Mouse (Mus musculus) layer of hippocampus, adult 18-20 months (tissue): ENCODE measurements around the gene Gm20696. TPM values are rescaled to one million over a fixed set of nuclear protein-coding genes. Genes with fewer than 3 reads are reported as not detected.
A peak's percentile ranks its signal among the peaks of the same experiment; 100 is the strongest.

Experiments used
- DNase-seq, 2 experiments: peaks; one replicate each; pipeline ENCODE4 v3.0.0; 2022; ENCODE audit warnings: low spot score in 2 of 2
- total RNA-seq, 2 experiments: library from RNA; stranded (reverse); gene quantifications; 2 replicates each; pipeline ENCODE4 v1.2.3; 2021

Gene Gm20696
- total RNA-seq, 2 experiments from 2014 or later = 5.7 to 7.4 TPM

GRCm38 (mm10) chr6:99573343-99573742 lies 93.3 kb downstream of the Gm20696 start:
- no peak for DNase-seq

GRCm38 (mm10) chr6:99572071-99572470 lies 94.5 kb downstream of the Gm20696 start:
- DNase-seq = peak in 1 of 2 experiments; percentile 25

- no peak for DNase-seq
Measured at GRCm38 (mm10) chr6:99566921-99567320, 99.7 kb downstream of the Gm20696 start.

DNA sequence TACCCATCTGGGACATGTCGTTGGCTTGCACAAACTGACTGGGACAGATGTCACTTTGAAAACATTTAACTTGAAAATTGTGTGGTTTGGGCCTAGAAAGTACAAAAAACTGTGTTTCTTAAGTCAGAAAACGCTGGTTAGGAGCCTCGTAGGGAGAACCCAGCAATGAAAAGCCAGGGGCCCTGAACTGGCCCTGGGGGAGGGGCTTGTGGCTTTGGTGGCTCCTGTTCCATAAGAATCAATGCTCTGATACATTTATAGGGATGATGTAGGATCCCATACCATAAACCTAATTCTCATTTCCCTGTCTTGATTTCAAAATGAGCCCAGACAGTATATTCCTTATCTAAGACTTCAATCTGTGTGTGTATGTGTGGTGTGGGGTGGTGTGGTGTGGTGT lies 101.8 kb downstream of the Gm20696 start:
- DNase-seq = no peak

DNA sequence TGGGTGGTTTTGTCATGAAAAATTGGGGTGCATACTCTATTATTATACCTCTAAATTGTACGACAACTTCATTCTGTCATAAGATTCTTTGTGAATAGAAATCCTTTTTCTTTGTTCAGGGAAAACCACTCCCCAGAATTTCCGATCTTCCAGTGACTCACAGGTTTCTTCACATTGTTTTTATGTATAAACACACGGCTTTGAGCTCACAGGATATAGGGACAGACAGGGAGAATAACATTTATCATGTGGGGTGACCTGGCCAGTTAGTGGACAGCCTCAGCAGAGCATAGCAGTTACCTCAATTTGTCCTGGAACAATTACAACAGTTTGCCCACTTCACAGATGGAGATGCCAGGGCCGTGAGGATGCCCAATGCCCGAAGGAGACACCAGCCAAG lies 109.6 kb downstream of the Gm20696 start:
- DNase-seq = no peak

- no peak for DNase-seq
Measured at GRCm38 (mm10) chr6:99552816-99553215, 113.8 kb downstream of the Gm20696 start.

DNA sequence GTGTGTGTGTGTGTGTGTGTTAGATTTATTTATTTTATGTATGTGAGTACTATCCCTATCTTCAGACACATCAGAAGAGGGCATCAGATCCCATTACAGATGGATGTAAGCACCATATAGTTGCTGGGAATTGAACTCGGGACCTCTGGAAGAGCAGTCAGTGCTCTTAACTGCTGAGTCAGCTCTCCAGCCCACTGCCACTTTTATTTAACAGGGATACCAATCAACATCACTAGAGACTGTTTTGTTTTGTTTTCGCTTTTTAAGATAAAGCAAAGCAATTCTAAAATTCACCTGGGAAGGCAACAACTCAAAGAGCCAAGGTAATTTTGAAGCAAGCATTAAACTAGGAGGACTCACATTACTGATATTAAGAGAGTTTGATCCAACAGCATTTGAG lies 120.2 kb downstream of the Gm20696 start:
- DNase-seq = no peak

DNA sequence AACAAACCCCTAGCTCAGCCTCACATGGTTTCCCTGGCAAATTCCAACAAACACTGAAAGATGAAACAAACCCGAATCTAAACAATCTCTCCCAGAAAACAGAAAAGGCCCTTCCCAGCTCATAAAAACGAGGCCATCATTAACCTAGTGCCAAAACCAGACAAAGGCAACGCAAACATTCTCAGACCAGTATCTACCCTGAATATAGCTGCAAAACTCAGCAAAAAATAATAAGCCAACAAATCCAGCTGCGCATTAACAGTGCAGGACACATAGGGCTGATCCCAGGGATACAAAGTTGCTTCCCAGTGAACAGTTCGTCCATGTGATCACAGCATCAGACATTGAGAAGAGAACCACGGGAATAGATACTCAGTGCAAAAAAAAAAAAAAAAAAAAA lies 121.2 kb downstream of the Gm20696 start:
- no peak for DNase-seq

DNA sequence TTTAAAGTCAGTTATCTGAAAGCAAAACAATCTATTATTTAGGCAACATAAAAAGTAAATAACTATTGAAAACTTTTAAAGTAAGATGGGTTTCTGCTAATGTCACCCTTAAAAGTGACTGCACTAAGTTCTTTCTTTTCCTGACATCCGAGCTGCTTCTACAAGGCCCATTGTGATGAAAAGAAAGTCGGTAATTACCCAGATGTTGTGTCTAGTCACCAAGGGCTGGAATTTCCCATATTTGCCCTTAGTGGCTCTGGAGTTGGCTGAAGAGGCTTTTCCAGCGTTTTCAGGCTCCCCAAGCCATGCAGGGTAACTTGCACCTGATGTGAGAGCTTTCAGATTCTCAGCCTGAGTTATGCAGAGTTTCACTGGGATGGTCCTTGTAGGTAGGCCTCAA lies 125.5 kb downstream of the Gm20696 start:
- DNase-seq = no peak

DNA sequence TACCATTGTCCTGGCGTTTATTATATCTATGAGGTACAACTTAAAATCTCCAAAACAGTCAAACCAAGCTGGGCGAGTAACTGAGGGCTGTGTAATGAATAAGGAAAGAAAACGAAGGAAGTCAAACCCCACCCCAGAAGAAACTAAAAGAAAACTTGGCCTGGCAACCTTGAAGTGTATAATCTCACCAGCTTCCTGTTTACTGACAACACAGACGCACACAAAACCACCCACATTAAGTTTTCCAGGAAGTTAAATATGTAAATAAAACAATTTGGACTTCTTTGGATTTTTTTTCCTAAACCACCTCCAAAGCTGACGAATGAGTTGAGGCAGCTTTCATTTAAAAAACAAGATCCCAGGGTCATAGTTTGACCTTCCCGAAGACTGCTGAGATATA lies 125.9 kb downstream of the Gm20696 start:
- DNase-seq = no peak

- DNase-seq = no peak
Measured at GRCm38 (mm10) chr6:99540146-99540545, 126.5 kb downstream of the Gm20696 start.

GRCm38 (mm10) chr6:99538194-99538941 lies 128.2 kb downstream of the Gm20696 start:
- DNase-seq = no peak

DNA sequence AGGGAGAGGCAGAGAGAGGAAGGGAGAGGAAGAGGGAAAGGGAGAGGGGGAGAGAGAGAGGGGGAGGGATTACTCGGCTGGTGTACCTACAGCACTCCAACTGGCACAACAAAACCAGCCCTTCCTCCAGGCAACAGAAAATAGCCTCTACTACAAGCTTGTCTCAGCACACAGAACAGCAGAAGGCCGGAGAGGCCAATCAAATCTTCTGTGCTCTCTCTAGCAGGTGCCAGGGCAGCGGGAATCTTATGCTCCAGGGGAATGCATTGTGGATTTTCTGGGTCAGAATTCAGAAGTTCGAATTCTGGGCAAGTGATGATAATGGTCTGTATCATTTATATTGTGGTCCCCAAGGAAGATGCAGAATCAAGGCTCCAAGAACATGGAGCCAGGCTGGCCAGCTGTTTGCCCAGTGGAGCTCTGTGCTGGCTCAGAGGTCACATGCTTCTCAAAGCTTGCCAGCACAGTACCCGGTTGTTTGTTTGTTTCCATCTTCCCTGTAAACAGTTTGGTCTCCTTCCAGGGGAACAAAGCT lies 132.3 kb downstream of the Gm20696 start:
- no peak for DNase-seq

GRCm38 (mm10) chr6:99532458-99532857 lies 134.1 kb downstream of the Gm20696 start:
- DNase-seq = no peak

DNA sequence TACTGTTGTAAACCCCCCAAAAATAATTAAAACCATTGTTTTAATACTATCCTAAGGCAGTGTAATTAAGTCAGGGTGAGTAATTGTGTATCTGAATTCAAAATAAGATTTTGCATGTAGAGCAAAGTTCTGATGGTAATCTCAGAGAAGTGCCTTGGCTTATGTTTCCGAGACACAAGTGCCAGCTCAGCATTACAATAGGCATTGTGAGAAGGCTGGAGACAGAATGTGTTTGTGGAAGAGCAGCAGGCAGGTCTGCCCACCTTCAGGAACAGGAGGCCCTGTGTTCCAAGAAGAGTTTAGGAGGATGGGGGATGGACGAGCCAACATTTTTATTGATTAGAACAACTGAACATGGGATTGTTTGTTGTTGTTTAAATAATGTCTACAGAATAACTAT lies 137.6 kb downstream of the Gm20696 start:
- DNase-seq = no peak

DNA sequence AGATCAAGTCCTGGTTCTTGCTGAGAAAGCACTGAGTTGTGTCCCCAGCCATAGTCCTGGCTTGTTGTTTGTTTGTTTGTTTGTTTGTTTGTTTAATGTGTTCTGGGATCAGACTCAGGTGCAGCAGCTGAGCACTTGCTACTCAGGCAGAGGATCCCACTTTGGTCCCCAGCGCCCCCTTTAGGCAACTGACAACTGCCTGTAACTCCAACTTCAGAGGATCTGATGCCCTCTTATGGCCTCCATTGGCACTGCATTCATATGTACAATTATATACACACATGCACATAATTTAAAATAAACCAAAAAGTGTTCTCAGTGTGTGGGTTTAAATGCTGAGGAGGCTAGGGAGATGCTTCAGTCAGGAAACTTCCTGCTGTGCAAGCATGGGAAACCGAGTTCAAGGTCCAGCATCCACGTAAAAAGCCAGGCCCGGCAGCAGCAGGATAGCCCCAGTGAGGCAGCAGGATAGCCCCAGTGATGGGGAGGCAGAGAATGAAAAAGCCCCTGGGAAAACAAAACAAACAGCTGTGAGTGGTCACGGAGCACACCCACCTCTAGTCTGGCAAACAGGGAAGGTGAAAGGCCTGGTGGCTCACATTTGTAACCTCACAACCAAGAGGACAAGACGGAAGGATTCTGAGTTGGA lies 139.0 kb downstream of the Gm20696 start:
- DNase-seq = no peak

DNA sequence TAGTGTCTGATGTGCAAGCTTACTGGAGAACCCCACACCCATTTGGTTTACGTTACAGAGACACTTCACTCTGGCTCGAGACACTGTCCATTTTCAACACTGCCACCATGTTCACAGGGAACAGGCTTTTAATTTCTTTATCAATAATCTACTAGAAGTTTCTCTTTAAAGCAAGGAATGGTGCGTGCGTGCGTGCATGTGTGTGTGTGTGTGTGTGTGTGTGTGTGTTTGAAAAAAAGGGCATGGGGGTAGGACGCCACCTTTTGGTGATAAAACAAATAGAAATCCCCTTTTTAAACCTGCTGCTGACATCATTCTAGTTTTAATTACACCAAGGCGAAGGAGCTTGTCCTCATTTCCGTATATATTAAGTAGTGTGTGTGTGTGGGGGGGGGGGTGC lies 141.2 kb downstream of the Gm20696 start:
- DNase-seq = no peak

DNA sequence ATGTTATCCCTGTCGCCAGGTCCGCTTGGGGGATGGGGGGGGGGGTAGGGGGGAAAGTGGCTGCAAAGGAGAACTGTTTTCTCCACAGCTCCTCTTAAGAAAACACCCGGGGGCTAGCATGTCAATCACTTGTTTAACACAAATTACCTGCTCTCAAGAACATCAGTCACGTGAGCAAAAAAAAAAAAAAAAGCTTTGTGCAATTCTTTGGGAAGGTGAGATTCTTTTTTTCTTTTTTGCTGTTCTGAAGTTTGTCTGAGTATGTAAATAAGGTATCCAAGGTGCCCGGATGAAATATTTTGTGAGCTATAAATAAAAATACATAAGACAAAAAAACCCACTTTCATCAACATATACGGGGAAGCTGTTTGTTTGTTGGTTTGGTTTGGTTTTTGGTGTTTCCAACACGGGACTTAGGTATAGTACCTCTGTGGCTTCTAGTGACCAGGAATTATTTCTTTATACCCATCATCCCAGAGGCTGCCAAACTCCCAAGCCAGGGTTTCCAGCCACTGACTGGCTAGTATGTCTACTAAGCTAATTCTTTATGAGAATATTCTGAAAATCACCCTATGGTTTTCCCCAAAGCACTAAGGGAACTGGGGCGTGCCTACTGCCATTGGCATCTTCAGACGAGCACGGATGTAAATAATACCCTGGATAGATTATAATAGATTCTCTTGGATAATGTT lies 142.8 kb downstream of the Gm20696 start:
- DNase-seq = no peak

GRCm38 (mm10) chr6:99523109-99523632 lies 143.4 kb downstream of the Gm20696 start:
- DNase-seq = peak; percentile 62 to 81

DNA sequence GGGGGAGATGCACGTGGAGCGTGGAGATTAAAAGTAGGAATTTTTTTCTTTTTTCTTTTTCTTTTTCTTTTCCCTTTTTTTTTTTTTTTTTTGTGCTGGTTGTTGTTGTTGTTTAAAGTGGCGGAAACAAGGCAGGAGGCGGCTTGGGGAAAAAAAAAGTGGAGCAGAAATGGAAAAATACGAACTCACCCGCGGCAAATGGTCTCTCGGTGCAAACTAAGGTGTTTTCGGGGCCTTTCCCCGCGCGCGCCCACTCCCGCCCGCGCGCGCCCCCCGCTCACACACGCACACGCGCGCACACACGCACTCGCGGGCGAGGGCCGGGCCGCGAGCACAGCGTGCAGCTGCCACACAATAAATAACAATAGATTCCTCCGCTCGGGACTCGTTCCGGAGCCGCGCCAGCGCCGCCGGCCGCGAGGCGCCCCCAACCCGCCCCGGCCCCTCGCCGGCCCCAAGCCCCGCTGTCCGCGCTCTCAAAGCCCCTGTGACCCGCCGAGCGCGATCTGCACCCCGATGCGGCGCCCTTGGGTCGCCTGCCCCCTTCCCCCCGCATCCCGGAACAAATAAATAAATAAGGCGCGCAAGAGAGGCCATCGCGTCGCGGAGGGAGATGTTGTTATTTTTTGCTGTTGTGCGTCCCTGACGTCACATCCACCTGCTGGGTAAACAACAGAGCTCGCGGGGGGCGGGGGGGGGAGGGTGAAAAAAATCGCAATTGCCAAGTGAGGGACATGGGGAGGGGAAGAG lies 144.1 kb downstream of the Gm20696 start, which contains the start of gene Foxp1:
Gene Foxp1 (minus strand): TSS at position 363 of the 750 bp plus-strand sequence.
- peak; percentile 61 to 80 for DNase-seq
